Mouse (Mus musculus) fibroblast of lung, adult 2 months (primary cell): ENCODE measurements around the gene 4931428F04Rik.
"Not testable (repeated sequence)": the region's sequence is repeated elsewhere in the genome, so short reads cannot be mapped to it uniquely, and the experiment has no call there.

Experiments used
- DNase-seq: peaks from one replicate; pipeline ENCODE4 v3.0.0-alpha.2; 2011; ENCODE audit warnings: low read depth

4931428F04Rik gene

GRCm38 (mm10) chr8:105261326-105261980 lies 28.2 kb downstream of the 4931428F04Rik start:
- DNase-seq, result no peak

GRCm38 (mm10) chr8:105260371-105261099 lies 29.1 kb downstream of the 4931428F04Rik start:
- no peak for DNase-seq

GRCm38 (mm10) chr8:105259721-105260320 lies 29.8 kb downstream of the 4931428F04Rik start:
- no peak for DNase-seq

GRCm38 (mm10) chr8:105258911-105259720 lies 30.5 kb downstream of the 4931428F04Rik start:
- no peak for DNase-seq

- no peak for DNase-seq
Observed at GRCm38 (mm10) chr8:105257318-105258114, 32.1 kb downstream of the 4931428F04Rik start.

GRCm38 (mm10) chr8:105254966-105255350 lies 34.7 kb downstream of the 4931428F04Rik start, which contains the start of gene B3gnt9:
Gene B3gnt9 (minus strand): TSS chr8:105255153.
- DNase-seq, result peak; percentile 61

- peak; percentile 73 for DNase-seq
Observed at GRCm38 (mm10) chr8:105254152-105254965, 35.3 kb downstream of the 4931428F04Rik start.

GRCm38 (mm10) chr8:105253766-105254151 lies 35.9 kb downstream of the 4931428F04Rik start:
- DNase-seq, result no peak

- no peak for DNase-seq
Observed at GRCm38 (mm10) chr8:105252680-105253537, 36.8 kb downstream of the 4931428F04Rik start.

GRCm38 (mm10) chr8:105251954-105252353 lies 37.7 kb downstream of the 4931428F04Rik start:
- no peak for DNase-seq

GRCm38 (mm10) chr8:105241016-105241415 lies 48.6 kb downstream of the 4931428F04Rik start:
- DNase-seq, result no peak

- DNase-seq, result no peak
Observed at GRCm38 (mm10) chr8:105237442-105238142, 52.1 kb downstream of the 4931428F04Rik start.

GRCm38 (mm10) chr8:105235206-105235605 lies 54.5 kb downstream of the 4931428F04Rik start:
- DNase-seq, result no peak

- DNase-seq, result no peak
Observed at GRCm38 (mm10) chr8:105233126-105233935, 56.3 kb downstream of the 4931428F04Rik start.

GRCm38 (mm10) chr8:105232321-105232693 lies 57.4 kb downstream of the 4931428F04Rik start:
- DNase-seq, result not testable (repeated sequence)

GRCm38 (mm10) chr8:105231503-105232320 lies 58.0 kb downstream of the 4931428F04Rik start:
- no peak for DNase-seq
